Comparison of ENCODE assay signal across 7 mouse cellular contexts in the genomic region with DNA sequence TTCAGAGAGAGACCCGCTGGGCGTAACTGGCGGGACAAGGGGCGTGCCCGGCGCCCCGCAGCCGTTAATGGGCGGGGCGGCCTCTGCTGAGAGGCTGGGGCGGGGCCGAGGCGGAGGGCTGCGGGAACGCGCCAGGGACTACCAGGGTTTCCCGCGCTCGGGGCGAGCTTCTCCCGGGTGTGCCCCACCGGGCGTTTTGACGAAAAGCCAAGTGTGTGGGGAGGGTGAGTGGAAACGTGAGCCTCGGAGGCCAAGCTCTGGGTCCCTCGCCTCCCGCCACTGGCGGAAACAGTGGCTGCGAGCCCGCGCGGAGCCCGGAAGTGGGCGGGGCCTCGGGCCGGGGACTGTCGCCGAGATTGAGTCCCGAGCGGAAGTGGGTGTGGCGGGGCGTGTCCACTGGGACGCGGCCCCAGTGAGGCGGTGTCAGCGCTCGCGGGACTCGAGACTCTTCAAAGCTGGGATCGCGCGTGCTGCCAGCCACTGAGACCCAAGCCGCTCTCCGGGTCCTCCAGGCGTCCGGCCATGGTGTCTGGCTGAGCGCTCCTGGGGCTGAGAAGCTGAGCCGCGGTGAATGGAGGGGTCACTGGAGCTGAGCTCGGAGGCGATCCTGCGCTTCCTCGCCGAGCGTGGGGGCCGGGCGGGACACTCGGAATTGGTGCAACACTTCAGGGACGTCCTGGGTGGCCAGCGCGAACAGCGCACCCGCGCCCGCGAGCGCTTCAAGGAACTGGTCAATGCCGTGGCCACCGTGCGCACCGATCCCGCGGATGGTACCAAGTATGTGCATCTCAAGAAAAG. TPM values are rescaled to one million over a fixed set of nuclear protein-coding genes. Genes with fewer than 3 reads are reported as not detected.
A peak's percentile ranks its signal among the peaks of the same experiment; 100 is the strongest.
DNase-seq lines count a peak whose midpoint lies in the region; ATAC-seq lines count a peak whose summit lies in the region.

Gene Sept10 (minus strand): TSS at position 375 of the 798 bp plus-strand sequence.
Gene Sowahc (plus strand): TSS at position 481 of the 798 bp plus-strand sequence.

- peak; percentile 92 for ATAC-seq in embryonic facial prominence, embryonic 13.5 days (ENCODE audit: insufficient number of reproducible peaks, insufficient read depth, low FRiP score, low TSS enrichment, low read depth)
- peak; percentile 96 for ATAC-seq in midbrain, embryonic 12.5 days (ENCODE audit: low FRiP score, low read depth)

- no peaks in the 10 kb centered on the region for H3K36me3 ChIP-seq in embryonic facial prominence, embryonic 13.5 days
- H3K36me3 ChIP-seq in limb, embryonic 10.5 days = peaks cover 7% of the 10 kb centered on the region; the same call in 1 of the 2 replicates
- H3K36me3 ChIP-seq in midbrain, embryonic 12.5 days = no peaks in the 10 kb centered on the region

- H3K27ac ChIP-seq in embryonic facial prominence, embryonic 13.5 days = peak within 1 kb of the TSS; percentile 94
- peak within 1 kb of the TSS; percentile 99 for H3K27ac ChIP-seq in limb, embryonic 10.5 days
- H3K27ac ChIP-seq in midbrain, embryonic 12.5 days (replicated peaks) = peak within 1 kb of the TSS; percentile 95

- H3K9ac ChIP-seq in embryonic facial prominence, embryonic 13.5 days = peak within 1 kb of the TSS; percentile 86
- peak within 1 kb of the TSS; percentile 89 for H3K9ac ChIP-seq in midbrain, embryonic 12.5 days (replicated peaks)

- H3K27me3 ChIP-seq in embryonic facial prominence, embryonic 13.5 days = no peaks in the 10 kb centered on the region
- 0 out of 2 replicates have a peak, but pooled peaks cover 6% of the 10 kb centered on the region for H3K27me3 ChIP-seq in limb, embryonic 10.5 days (ENCODE audit: low read depth, poor library complexity, severe bottlenecking)
- no peaks in the 10 kb centered on the region; the same call in 1 of the 2 replicates for H3K27me3 ChIP-seq in midbrain, embryonic 12.5 days

- under 1% methylated on average over 84 of the region's 84 CpGs for WGBS in embryonic facial prominence, embryonic 13.5 days
- under 1% methylated on average over 78 of the region's 84 CpGs for whole genome bisulfite sequencing in limb, embryonic 10.5 days
- under 1% methylated on average over 79 of the region's 84 CpGs for WGBS in midbrain, embryonic 12.5 days

- DNase-seq in adrenal gland, postnatal 4 days (ENCODE audit: low spot score in 2 of 2) = peak; percentile 96 to 99
- peak; percentile 98 to 99 for DNase-seq in heart, adult 18-20 months
- DNase-seq in kidney, adult 18-20 months = peak; percentile 99
- DNase-seq in limb, embryonic 10.5 days (ENCODE audit: low spot score) = peak; percentile 100
- DNase-seq in skeletal muscle tissue, adult 2 months (ENCODE audit: low read depth, low spot score) = peak; percentile 89

- H3K9me3 ChIP-seq in embryonic facial prominence, embryonic 13.5 days = no peaks in the 10 kb centered on the region
- no peaks in the 10 kb centered on the region for H3K9me3 ChIP-seq in limb, embryonic 10.5 days (replicated peaks)
- no peaks in the 10 kb centered on the region for H3K9me3 ChIP-seq in midbrain, embryonic 12.5 days

- peak within 1 kb of the TSS; percentile 81 for H3K4me3 ChIP-seq in embryonic facial prominence, embryonic 13.5 days
- peak within 1 kb of the TSS; percentile 93 for H3K4me3 ChIP-seq in limb, embryonic 10.5 days
- H3K4me3 ChIP-seq in midbrain, embryonic 12.5 days = peak within 1 kb of the TSS; percentile 78

- peaks cover 27% of the 10 kb centered on the region for H3K4me1 ChIP-seq in embryonic facial prominence, embryonic 13.5 days
- H3K4me1 ChIP-seq in limb, embryonic 10.5 days = peaks cover 21% of the 10 kb centered on the region
- peaks cover 29% of the 10 kb centered on the region for H3K4me1 ChIP-seq in midbrain, embryonic 12.5 days

- H3K4me2 ChIP-seq in embryonic facial prominence, embryonic 13.5 days = peak within 1 kb of the TSS; percentile 88
- peak within 1 kb of the TSS; percentile 99 for H3K4me2 ChIP-seq in midbrain, embryonic 12.5 days (replicated peaks)

RNA-seq across cellular contexts. Expression of gene Sept10, which starts in this region (rescaled TPM):
- total RNA-seq in adrenal gland, postnatal 4 days (2021) = 10 to 100 TPM; 63.2 to 64.6 TPM
- polyA plus RNA-seq in embryonic facial prominence, embryonic 13.5 days (2015; fragmentation: Nextera tagmentation; extraction: Ambion mirVana) = 42.7 and 43.4 TPM in 2 replicates
- total RNA-seq in heart, adult 18-20 months (2021) = 10 to 100 TPM; 15.0 to 16.6 TPM
- 45.0 and 45.4 TPM in 2 replicates for polyA plus RNA-seq in limb, embryonic 10.5 days (2016; fragmentation: Nextera tagmentation; extraction: Ambion mirVana)
- 21.9 and 22.1 TPM in 2 replicates for polyA plus RNA-seq in midbrain, embryonic 12.5 days (2016; fragmentation: Nextera tagmentation; extraction: Ambion mirVana)

RNA-seq across cellular contexts. Expression of gene Sowahc, which starts in this region (rescaled TPM):
- 10 to 100 TPM; 22.6 to 23.2 TPM for total RNA-seq in adrenal gland, postnatal 4 days (2021)
- 13.0 and 13.6 TPM in 2 replicates for polyA plus RNA-seq in embryonic facial prominence, embryonic 13.5 days (2015; fragmentation: Nextera tagmentation; extraction: Ambion mirVana)
- total RNA-seq in heart, adult 18-20 months (2021) = 1 to 10 TPM; 1.3 to 2.7 TPM
- polyA plus RNA-seq in limb, embryonic 10.5 days (2016; fragmentation: Nextera tagmentation; extraction: Ambion mirVana) = 11.1 and 12.1 TPM in 2 replicates
- 17.9 and 18.7 TPM in 2 replicates for polyA plus RNA-seq in midbrain, embryonic 12.5 days (2016; fragmentation: Nextera tagmentation; extraction: Ambion mirVana)

Comparison
In these comparisons a context has a peak if more than half of its experiments do, and no peak if none do; other contexts are left out.
1. Peak in every context shown above with its lines: DNase-seq, ATAC-seq, H3K4me3 ChIP-seq and H3K27ac ChIP-seq.
2. RNA of gene Sowahc (total RNA-seq): 22.6 to 23.2 TPM in adrenal gland, postnatal 4 days; 1.3 to 2.7 TPM in heart, adult 18-20 months; every median in the first group is over 4 times any median in the second.